19 mouse cellular contexts compared by ENCODE assay signal in genomic region chr5:76705307-76706173, GRCm38 (mm10). TPM values are rescaled to one million over a fixed set of nuclear protein-coding genes. Genes with fewer than 3 reads are reported as not detected.
A peak's percentile ranks its signal among the peaks of the same experiment; 100 is the strongest.
DNase-seq lines count a peak whose midpoint lies in the region; ATAC-seq and TF ChIP-seq lines count a peak whose summit lies in the region.
"Had no signal": no experiment of that assay in that cellular context is flagged by ENCODE, and none has a peak within 500 bp of the region (broad histone marks: within the 10 kb centered on the region; RNA-seq: fewer than 3 reads in every experiment).

No protein-coding gene starts in this region.

- no peak for ATAC-seq in forebrain, embryonic 15.5 days (replicated peaks)
- no peak for ATAC-seq in forebrain, embryonic 12.5 days (ENCODE audit: low FRiP score)
- ATAC-seq in lung, embryonic 15.5 days (ENCODE audit: borderline replicate concordance, extremely low read depth, low FRiP score, low TSS enrichment), result no peak
- ATAC-seq in intestine, embryonic 16.5 days, result peak; percentile 61
- ATAC-seq: CD4-positive, CD25-positive, alpha-beta regulatory T cell, adult 4 months; forebrain, embryonic 14.5 days had no signal

- dilution Hi-C loops in CH12.LX (cut with MboI; ENCODE audit: extremely low pct_ligation_motif_present, extremely low pct_unique_long_range_greater_than_20kb, low sequenced_read_pairs), result no loop called here

- no peaks in the 10 kb centered on the region for H3K79me2 ChIP-seq in CH12.LX (replicated peaks; ENCODE audit: control insufficient read depth, extremely low read depth, insufficient read depth, poor library complexity, severe bottlenecking)

- peaks cover 42% of the 10 kb centered on the region for H3K4me1 ChIP-seq in forebrain, embryonic 15.5 days
- peaks cover 37% of the 10 kb centered on the region for H3K4me1 ChIP-seq in forebrain, embryonic 12.5 days
- peaks cover 26% of the 10 kb centered on the region for H3K4me1 ChIP-seq in lung, embryonic 15.5 days
- no peaks in the 10 kb centered on the region for H3K4me1 ChIP-seq in CH12.LX (ENCODE audit: control insufficient read depth in 1 of 2, insufficient read depth in 2 of 2)
- H3K4me1 ChIP-seq in intestine, embryonic 16.5 days (ENCODE audit: control insufficient read depth, insufficient read depth, low read length), result peaks cover 27% of the 10 kb centered on the region
- peaks cover 25% of the 10 kb centered on the region for H3K4me1 ChIP-seq in embryonic facial prominence, embryonic 10.5 days

- no peaks in the 10 kb centered on the region for H3K27me3 ChIP-seq in forebrain, embryonic 15.5 days
- H3K27me3 ChIP-seq in forebrain, embryonic 12.5 days, result no peaks in the 10 kb centered on the region
- no peaks in the 10 kb centered on the region for H3K27me3 ChIP-seq in lung, embryonic 15.5 days
- no peaks in the 10 kb centered on the region for H3K27me3 ChIP-seq in CH12.LX (replicated peaks)
- H3K27me3 ChIP-seq in intestine, embryonic 16.5 days (replicated peaks; ENCODE audit: control insufficient read depth, insufficient read depth, low read length), result no peaks in the 10 kb centered on the region
- no peaks in the 10 kb centered on the region for H3K27me3 ChIP-seq in embryonic facial prominence, embryonic 10.5 days (replicated peaks; ENCODE audit: low read depth, poor library complexity, severe bottlenecking)
- H3K27me3 ChIP-seq: heart, embryonic 13.5 days; neural tube, embryonic 12.5 days had no signal

- TF ChIP-seq CTCF in CH12.LX (conservative IDR thresholded peaks at IDR 0.05 in 1 of 2, IDR thresholded peaks at IDR 0.05 in 1 of 2; ENCODE audit: low read depth in 2 of 2, low read length in 2 of 2), result no peak

- 62% methylated on average over 11 of the region's 11 CpGs for WGBS in forebrain, embryonic 15.5 days
- WGBS in forebrain, embryonic 12.5 days, result 83% methylated on average over 11 of the region's 11 CpGs
- WGBS in lung, embryonic 15.5 days, result 68% methylated on average over 11 of the region's 11 CpGs
- 53% methylated on average over 11 of the region's 11 CpGs for WGBS in intestine, embryonic 16.5 days
- 93% methylated on average over 11 of the region's 11 CpGs for WGBS in embryonic facial prominence, embryonic 10.5 days

- no peak overlapping the region for H3K4me3 ChIP-seq in forebrain, embryonic 15.5 days
- H3K4me3 ChIP-seq in forebrain, embryonic 12.5 days (replicated peaks), result no peak overlapping the region
- H3K4me3 ChIP-seq in lung, embryonic 15.5 days, result no peak overlapping the region
- no peak overlapping the region for H3K4me3 ChIP-seq in CH12.LX (replicated peaks in 1 of 3; ENCODE audit: low read depth in 2 of 3, low read length in 2 of 3, poor library complexity in 1 of 3)
- no peak overlapping the region for H3K4me3 ChIP-seq in intestine, embryonic 16.5 days (ENCODE audit: low read length)
- no peak overlapping the region for H3K4me3 ChIP-seq in embryonic facial prominence, embryonic 10.5 days
- H3K4me3 ChIP-seq: heart, embryonic 13.5 days; neural tube, embryonic 12.5 days had no signal

- peak overlapping the region; percentile 28 for H3K27ac ChIP-seq in forebrain, embryonic 15.5 days (replicated peaks)
- H3K27ac ChIP-seq in forebrain, embryonic 12.5 days, result no peak overlapping the region
- H3K27ac ChIP-seq in lung, embryonic 15.5 days, result peak overlapping the region; percentile 21; the same call in 1 of the 2 replicates
- no peak overlapping the region for H3K27ac ChIP-seq in CH12.LX (ENCODE audit: insufficient read depth, low read depth)
- peak overlapping the region; percentile 3; the same call in 1 of the 2 replicates for H3K27ac ChIP-seq in intestine, embryonic 16.5 days (ENCODE audit: low read length)
- H3K27ac ChIP-seq in embryonic facial prominence, embryonic 10.5 days (replicated peaks), result no peak overlapping the region
- H3K27ac ChIP-seq: heart, embryonic 13.5 days; neural tube, embryonic 12.5 days; stomach, postnatal 0 days had no signal

- TF ChIP-seq POLR2A in CH12.LX (IDR thresholded peaks at IDR 0.05; ENCODE audit: low read depth, low read length), result no peak

- H3K36me3 ChIP-seq in forebrain, embryonic 15.5 days, result no peaks in the 10 kb centered on the region
- no peaks in the 10 kb centered on the region for H3K36me3 ChIP-seq in forebrain, embryonic 12.5 days (replicated peaks)
- H3K36me3 ChIP-seq in lung, embryonic 15.5 days, result no peaks in the 10 kb centered on the region
- no peaks in the 10 kb centered on the region for H3K36me3 ChIP-seq in CH12.LX (replicated peaks in 1 of 2; ENCODE audit: control insufficient read depth in 1 of 2, insufficient read depth in 1 of 2, low read length in 1 of 2)
- H3K36me3 ChIP-seq in intestine, embryonic 16.5 days (ENCODE audit: control insufficient read depth, insufficient read depth, low read length), result no peaks in the 10 kb centered on the region
- peaks cover 27% of the 10 kb centered on the region for H3K36me3 ChIP-seq in embryonic facial prominence, embryonic 10.5 days (replicated peaks)
- H3K36me3 ChIP-seq: heart, embryonic 13.5 days; neural tube, embryonic 12.5 days had no signal

- DNase-seq in lung, postnatal 4 days, result no peak
- no peak for DNase-seq in CH12.LX (ENCODE audit: extremely low read depth)
- no peak for DNase-seq in heart, postnatal 25 days (ENCODE audit: low spot score)
- DNase-seq in embryonic facial prominence, embryonic 10.5 days (ENCODE audit: low spot score), result no peak
- DNase-seq: adrenal gland, adult 2 months; cerebellum, adult 11 months; cerebellum, postnatal 14 days; layer of hippocampus, postnatal 36 days; liver; lung, embryonic 14.5 days had no signal

- intact Hi-C loops in heart, postnatal 25 days (cut with DNase I), result no loop called here

- no peaks in the 10 kb centered on the region for H3K9me3 ChIP-seq in forebrain, embryonic 15.5 days
- no peaks in the 10 kb centered on the region for H3K9me3 ChIP-seq in forebrain, embryonic 12.5 days
- H3K9me3 ChIP-seq in lung, embryonic 15.5 days, result no peaks in the 10 kb centered on the region
- H3K9me3 ChIP-seq in CH12.LX (replicated peaks; ENCODE audit: low read length), result peaks cover under 1% of the 10 kb centered on the region
- no peaks in the 10 kb centered on the region for H3K9me3 ChIP-seq in intestine, embryonic 16.5 days (ENCODE audit: control insufficient read depth, low read length)
- no peaks in the 10 kb centered on the region for H3K9me3 ChIP-seq in embryonic facial prominence, embryonic 10.5 days
- H3K9me3 ChIP-seq: heart, embryonic 13.5 days; neural tube, embryonic 12.5 days had no signal

- in situ Hi-C loops in CH12.LX (cut with MboI; ENCODE audit: low pct_ligation_motif_present, low pct_unique_long_range_greater_than_20kb, low sequenced_read_pairs), result no loop called here

- no peak overlapping the region for H3K9ac ChIP-seq in forebrain, embryonic 15.5 days (replicated peaks)
- H3K9ac ChIP-seq in forebrain, embryonic 12.5 days, result no peak overlapping the region
- H3K9ac ChIP-seq in lung, embryonic 15.5 days, result no peak overlapping the region
- no peak overlapping the region for H3K9ac ChIP-seq in CH12.LX (ENCODE audit: insufficient read depth, low read depth)
- no peak overlapping the region for H3K9ac ChIP-seq in intestine, embryonic 16.5 days (ENCODE audit: low read depth, low read length)
- H3K9ac ChIP-seq: heart, embryonic 13.5 days; lung, embryonic 14.5 days; neural tube, embryonic 12.5 days had no signal

- H3K4me2 ChIP-seq in forebrain, embryonic 15.5 days (replicated peaks), result no peak overlapping the region
- no peak overlapping the region for H3K4me2 ChIP-seq in forebrain, embryonic 12.5 days
- H3K4me2 ChIP-seq in lung, embryonic 15.5 days, result no peak overlapping the region
- no peak overlapping the region for H3K4me2 ChIP-seq in CH12.LX (ENCODE audit: insufficient read depth, low read depth, poor library complexity, severe bottlenecking)
- no peak overlapping the region for H3K4me2 ChIP-seq in intestine, embryonic 16.5 days (ENCODE audit: low read depth, low read length)
- H3K4me2 ChIP-seq: heart, embryonic 13.5 days; lung, embryonic 14.5 days; neural tube, embryonic 12.5 days had no signal

- TF ChIP-seq RAD21 in CH12.LX (IDR thresholded peaks at IDR 0.05; ENCODE audit: low read depth, low read length), result no peak

- TF ChIP-seq EP300 in CH12.LX (IDR thresholded peaks at IDR 0.05; ENCODE audit: low read length), result no peak

TF ChIP-seq in CH12.LX, 34 proteins besides CTCF, POLR2A, EP300 and RAD21:
- TF ChIP-seq ZNF384 (IDR thresholded peaks at IDR 0.05; ENCODE audit: low read depth, low read length), result 0 out of 2 replicates have a peak, but pooled peaks have one; percentile 11
- TF ChIP-seq JUND (conservative IDR thresholded peaks at IDR 0.05; ENCODE audit: low read depth, low read length), result no peak

RNA-seq across cellular contexts. Expression of gene C530008M17Rik, which starts 49.2 kb away (rescaled TPM):
- 84.9 and 94.2 TPM in 2 replicates for polyA plus RNA-seq in forebrain, embryonic 15.5 days (2015; fragmentation: Nextera tagmentation; extraction: Ambion mirVana)
- polyA plus RNA-seq in forebrain, embryonic 12.5 days (2016; fragmentation: Nextera tagmentation; extraction: Ambion mirVana), result 78.6 and 83.5 TPM in 2 replicates
- 12.2 TPM in 2 replicates for polyA plus RNA-seq in lung, embryonic 15.5 days (2015; fragmentation: Nextera tagmentation; extraction: Ambion mirVana)
- total RNA-seq in CH12.LX (2012; rRNA removed) (0.04 and 0.08 TPM in 2 replicates), CH12.LX (2014; rRNA removed) (not detected in 2 replicates)
- 0.42 and 0.44 TPM in 2 replicates for polyA plus RNA-seq in CH12.LX (2012; ENCODE audit: insufficient read length, low read depth)
- polyA plus RNA-seq in intestine, embryonic 16.5 days (2015; fragmentation: Nextera tagmentation; extraction: Ambion mirVana), result 10.6 and 11.1 TPM in 2 replicates
- 1 to 10 TPM; 2.2 to 2.3 TPM for total RNA-seq in heart, postnatal 25 days (2021)
- 32.7 and 33.4 TPM in 2 replicates for polyA plus RNA-seq in embryonic facial prominence, embryonic 10.5 days (2016; fragmentation: Nextera tagmentation; extraction: Ambion mirVana)

Comparison
In these comparisons a context has a peak if more than half of its experiments do, and no peak if none do; other contexts are left out.
1. H3K27ac ChIP-seq: peak in forebrain, embryonic 15.5 days (single experiment), lung, embryonic 15.5 days (single experiment) and intestine, embryonic 16.5 days (single experiment); none in forebrain, embryonic 12.5 days (single experiment), CH12.LX (single experiment) and embryonic facial prominence, embryonic 10.5 days (single experiment).